Mouse (Mus musculus) spleen, adult 2 months (tissue): ENCODE measurements at regions not wholly inside any gene's neighbourhood (a gene's known extent, or its start where the extent isn't known, plus 50 kb on each side); places are given as distances from the start of the nearest gene placed in this dataset.

ENCODE experiments used
- CTCF ChIP-seq: fragments of 200-500 bp; IDR thresholded peaks from 2 replicates; pipeline ENCODE4 v1.5.1; 2011; ENCODE audit warnings: mild to moderate bottlenecking, inconsistent platforms; ENCODE audit not compliant: insufficient read depth, insufficient read length, insufficient replicate concordance; ENCODE audit errors: extremely low read depth
- POLR2A ChIP-seq: fragments of 200-500 bp; IDR thresholded peaks from 2 replicates; pipeline ENCODE4 v1.6.1; 2011; ENCODE audit warnings: low read depth, low read length, inconsistent platforms

DNA sequence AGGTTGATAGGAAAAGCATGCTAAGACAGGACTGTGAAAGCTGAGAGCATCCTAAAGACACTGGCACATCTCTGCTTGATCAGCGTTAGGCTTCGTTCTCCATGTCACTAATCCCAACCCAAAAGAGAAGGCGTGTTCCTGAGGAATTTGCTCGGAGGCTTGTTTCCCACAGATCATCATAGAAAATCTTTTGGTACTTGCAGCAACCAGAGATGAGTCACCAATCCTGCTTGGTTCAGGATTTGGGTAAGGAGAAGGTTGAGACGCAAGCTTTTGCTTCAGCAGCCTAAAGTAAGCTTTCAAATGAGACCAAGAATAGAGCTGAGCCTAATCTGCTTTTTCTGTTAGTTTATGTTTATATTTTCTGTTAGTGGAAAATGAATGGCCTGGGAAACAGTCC lies 80.7 kb downstream of the Tnfsf18 start:
- TF ChIP-seq CTCF (no peak), POLR2A (no peak)
